Mouse (Mus musculus): ENCODE measurements around the gene Wdr46. TPM values are rescaled to one million over a fixed set of nuclear protein-coding genes. Genes with fewer than 3 reads are reported as not detected.
"Not testable (repeated sequence)": the region's sequence is repeated elsewhere in the genome, so short reads cannot be mapped to it uniquely, and the experiment has no call there.

Gene Wdr46
- polyA plus RNA-seq, 1 experiment: 6.7 TPM

DNA sequence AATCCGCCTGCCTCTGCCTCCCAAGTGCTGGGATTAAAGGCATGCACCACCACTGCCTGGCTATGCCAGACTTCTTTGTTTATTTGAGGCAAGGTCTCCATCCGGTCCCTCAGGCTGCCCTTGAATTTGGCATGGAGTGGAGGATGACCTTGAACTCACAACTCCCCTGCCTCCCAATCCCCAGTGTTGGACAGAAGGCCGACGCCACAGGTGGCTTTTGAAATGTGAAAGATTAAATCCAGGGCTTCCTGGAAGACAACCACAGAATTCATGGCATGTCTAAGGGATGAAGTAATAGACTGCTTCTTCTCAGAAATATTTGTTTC is 39.5 kb upstream of the Wdr46 start:
- Histone ChIP-seq H3K4me3 (replicated peaks) (no peak overlapping the region), H3K27me3 (ENCODE audit: control insufficient read depth) (no peaks in the 10 kb centered on the region), H3K9me3 (ENCODE audit: control insufficient read depth, low read length) (no peaks in the 10 kb centered on the region), H3K4me1 (ENCODE audit: control insufficient read depth) (peaks cover 71% of the 10 kb centered on the region), H3K36me3 (ENCODE audit: control insufficient read depth) (no peaks in the 10 kb centered on the region)
- no peak for TF ChIP-seq GATA1 (IDR thresholded peaks at IDR 0.05; ENCODE audit: low read length)

- no peaks in the 10 kb centered on the region for H3K9me3 ChIP-seq (ENCODE audit: control insufficient read depth, low read length)
- H3K36me3 ChIP-seq (ENCODE audit: control insufficient read depth): no peaks in the 10 kb centered on the region
- TF ChIP-seq TAL1 (IDR thresholded peaks at IDR 0.05; ENCODE audit: low read length) (no peak), GATA1 (IDR thresholded peaks at IDR 0.05; ENCODE audit: low read length) (no peak)
- H3K27me3 ChIP-seq (ENCODE audit: control insufficient read depth): no peaks in the 10 kb centered on the region
- peaks cover 72% of the 10 kb centered on the region for H3K4me1 ChIP-seq (ENCODE audit: control insufficient read depth)
- no peak overlapping the region for H3K4me3 ChIP-seq (replicated peaks)
Measured at GRCm38 (mm10) chr17:33901653-33902052, 38.8 kb upstream of the Wdr46 start.

- TF ChIP-seq GATA1 (IDR thresholded peaks at IDR 0.05; ENCODE audit: low read length): no peak
- TF ChIP-seq TAL1 (IDR thresholded peaks at IDR 0.05; ENCODE audit: low read length): no peak
- Histone ChIP-seq H3K9me3 (ENCODE audit: control insufficient read depth, low read length) (no peaks in the 10 kb centered on the region), H3K27me3 (ENCODE audit: control insufficient read depth) (no peaks in the 10 kb centered on the region), H3K4me1 (ENCODE audit: control insufficient read depth) (peaks cover 75% of the 10 kb centered on the region), H3K36me3 (ENCODE audit: control insufficient read depth) (no peaks in the 10 kb centered on the region), H3K4me3 (replicated peaks) (no peak overlapping the region)
Measured at GRCm38 (mm10) chr17:33902079-33902478, 38.4 kb upstream of the Wdr46 start.

DNA sequence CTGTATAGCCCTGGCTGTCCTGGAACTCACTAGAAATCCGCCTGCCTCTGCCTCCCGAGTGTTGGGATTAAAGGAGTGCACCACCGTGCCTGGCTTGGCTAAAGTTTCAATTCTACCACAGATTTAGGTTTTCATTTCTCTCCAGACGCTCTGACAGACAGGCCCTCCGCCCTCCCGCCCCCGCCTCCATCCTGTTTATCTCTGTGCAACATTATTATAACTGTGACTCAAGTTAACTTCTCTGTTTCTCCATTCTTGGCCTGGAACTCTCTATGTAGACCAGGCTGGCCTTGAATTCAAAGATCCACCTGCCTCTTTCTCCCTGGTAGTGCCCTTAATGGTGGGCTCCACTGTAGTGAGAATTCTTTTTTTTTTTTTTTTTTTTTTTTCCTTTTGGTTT is 38.0 kb upstream of the Wdr46 start:
- no peaks in the 10 kb centered on the region for H3K27me3 ChIP-seq (ENCODE audit: control insufficient read depth)
- H3K36me3 ChIP-seq (ENCODE audit: control insufficient read depth): no peaks in the 10 kb centered on the region
- no peaks in the 10 kb centered on the region for H3K9me3 ChIP-seq (ENCODE audit: control insufficient read depth, low read length)
- peaks cover 70% of the 10 kb centered on the region for H3K4me1 ChIP-seq (ENCODE audit: control insufficient read depth)
- TF ChIP-seq TAL1 (IDR thresholded peaks at IDR 0.05; ENCODE audit: low read length) (no peak), GATA1 (IDR thresholded peaks at IDR 0.05; ENCODE audit: low read length) (no peak)
- H3K4me3 ChIP-seq (replicated peaks): no peak overlapping the region

DNA sequence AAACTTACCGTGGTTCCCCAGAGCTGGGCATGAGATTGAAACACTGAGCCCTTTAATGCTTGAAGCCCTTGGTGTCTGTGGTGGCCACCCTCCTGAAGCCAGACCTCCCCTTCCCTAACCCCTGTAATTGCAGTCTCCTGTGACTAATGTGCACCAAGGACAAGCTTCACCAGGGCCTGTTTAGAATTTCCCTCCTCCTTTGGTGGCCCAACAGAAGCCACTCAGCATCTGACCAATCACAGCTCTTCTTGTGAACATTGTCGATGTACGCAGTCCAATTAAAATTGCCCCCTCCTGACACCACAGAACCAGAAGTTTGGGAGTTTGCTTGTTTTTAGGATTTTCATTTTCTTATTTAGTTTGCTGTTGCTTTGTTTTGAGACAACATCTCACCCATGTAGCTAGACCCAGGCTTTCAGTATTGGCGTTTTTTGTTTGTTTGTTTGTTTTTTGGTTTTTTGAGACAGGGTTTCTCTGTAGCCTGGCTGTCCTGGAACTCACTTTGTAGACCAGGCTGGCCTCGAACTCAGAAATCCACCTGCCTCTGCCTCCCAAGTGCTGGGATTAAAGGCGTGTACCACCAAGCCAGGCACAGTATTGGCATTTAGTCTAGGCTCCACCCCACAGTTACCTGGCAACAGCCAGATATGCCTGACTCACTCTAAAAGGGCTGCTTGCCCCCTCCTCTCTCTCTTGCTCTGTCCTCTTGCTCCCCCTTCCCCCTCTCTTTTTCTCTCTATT is 36.4 kb upstream of the Wdr46 start:
- H3K36me3 ChIP-seq (ENCODE audit: control insufficient read depth): not testable (repeated sequence)
- peaks cover 72% of the 10 kb centered on the region for H3K4me1 ChIP-seq (ENCODE audit: control insufficient read depth)

DNA sequence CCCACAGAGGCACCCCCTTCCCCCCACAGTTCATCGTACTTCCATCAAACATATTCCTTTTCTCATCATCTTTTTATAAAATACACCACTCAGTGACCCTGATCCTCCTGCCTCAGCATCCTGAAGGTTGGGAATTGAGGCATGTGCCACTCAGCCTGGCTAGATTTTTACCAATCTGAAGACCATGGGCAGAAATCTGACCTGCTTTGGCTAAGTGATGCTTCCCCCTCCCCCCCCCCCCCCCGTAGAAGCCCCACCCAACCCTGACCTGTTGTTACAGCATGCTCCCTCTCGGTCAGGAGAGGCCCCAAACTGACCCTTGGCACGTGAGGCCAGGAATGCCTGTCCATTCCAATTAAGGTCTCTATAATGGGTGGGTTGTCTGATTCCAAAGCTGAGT is 35.6 kb upstream of the Wdr46 start, which contains the start of gene Platr17:
TSS of gene Platr17 (plus strand) at position 301 of the 400 bp plus-strand sequence.
- not testable (repeated sequence) for H3K27me3 ChIP-seq (ENCODE audit: control insufficient read depth); H3K4me3 ChIP-seq (replicated peaks); H3K36me3 ChIP-seq (ENCODE audit: control insufficient read depth); H3K9me3 ChIP-seq (ENCODE audit: control insufficient read depth, low read length)
- peaks cover 71% of the 10 kb centered on the region for H3K4me1 ChIP-seq (ENCODE audit: control insufficient read depth)

More for the DNA sequence above, 36.4 kb upstream of the Wdr46 start:
- H3K27me3 ChIP-seq (ENCODE audit: control insufficient read depth); H3K4me3 ChIP-seq (replicated peaks); H3K9me3 ChIP-seq (ENCODE audit: control insufficient read depth, low read length): not testable (repeated sequence)

GRCm38 (mm10) chr17:33908331-33909076 is 32.0 kb upstream of the Wdr46 start:
- Histone ChIP-seq H3K4me3 (replicated peaks) (peak overlapping the region; percentile 84), H3K36me3 (ENCODE audit: control insufficient read depth) (peaks cover 31% of the 10 kb centered on the region), H3K9me3 (ENCODE audit: control insufficient read depth, low read length) (peaks cover 13% of the 10 kb centered on the region), H3K27me3 (ENCODE audit: control insufficient read depth) (no peaks in the 10 kb centered on the region), H3K4me1 (ENCODE audit: control insufficient read depth) (peaks cover 67% of the 10 kb centered on the region)
- TF ChIP-seq TAL1 (IDR thresholded peaks at IDR 0.05; ENCODE audit: low read length): no peak
- TF ChIP-seq GATA1 (IDR thresholded peaks at IDR 0.05; ENCODE audit: low read length): no peak

DNA sequence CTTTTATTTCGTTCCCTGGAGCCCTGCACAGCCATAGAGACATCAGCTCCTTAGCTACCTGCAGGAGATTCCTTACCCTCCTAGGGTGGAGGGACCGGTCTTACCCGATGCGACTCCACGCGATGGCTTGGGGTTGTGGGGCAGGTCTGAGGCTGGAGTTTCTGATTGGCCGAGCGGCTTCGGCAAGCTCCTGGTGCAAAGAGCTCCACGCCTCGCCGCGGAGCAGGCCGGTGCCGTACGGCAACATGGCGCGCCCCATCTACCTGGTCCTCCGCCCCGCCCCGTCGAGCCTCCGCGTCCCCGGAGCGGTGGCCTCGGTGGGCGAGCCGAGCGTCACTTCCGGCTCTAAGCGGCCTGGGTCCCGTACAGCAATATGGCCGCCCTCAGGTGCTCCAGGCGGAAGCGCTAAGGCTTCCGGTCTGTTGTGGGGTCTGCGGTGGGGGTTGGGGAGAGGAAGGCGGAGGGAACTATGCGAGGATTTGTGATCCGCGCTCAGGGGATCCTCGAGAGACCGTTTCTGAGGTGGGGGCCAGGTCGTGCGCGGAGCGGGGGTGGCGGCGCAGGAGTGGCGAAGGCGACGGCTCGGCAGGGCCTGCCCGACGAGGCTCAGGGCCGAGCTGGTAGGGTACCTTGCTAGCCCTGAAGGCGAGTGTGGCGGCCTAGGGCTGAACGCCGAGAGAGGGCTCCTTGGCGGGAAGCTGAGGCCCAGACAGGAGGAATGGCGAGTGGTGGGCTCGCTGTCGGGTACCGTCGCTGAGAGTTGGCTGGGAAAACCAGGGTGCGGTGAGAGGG is 31.2 kb upstream of the Wdr46 start, which contains the start of gene Daxx:
TSS of gene Daxx (plus strand) at position 338 of the 792 bp plus-strand sequence.
- Histone ChIP-seq H3K36me3 (ENCODE audit: control insufficient read depth) (peaks cover 38% of the 10 kb centered on the region), H3K4me1 (ENCODE audit: control insufficient read depth) (peaks cover 67% of the 10 kb centered on the region), H3K27me3 (ENCODE audit: control insufficient read depth) (no peaks in the 10 kb centered on the region), H3K9me3 (ENCODE audit: control insufficient read depth, low read length) (peaks cover 13% of the 10 kb centered on the region), H3K4me3 (replicated peaks) (peak within 1 kb of the TSS; percentile 84)
- no peak for TF ChIP-seq TAL1 (IDR thresholded peaks at IDR 0.05; ENCODE audit: low read length)
- TF ChIP-seq GATA1 (IDR thresholded peaks at IDR 0.05; ENCODE audit: low read length): no peak

DNA sequence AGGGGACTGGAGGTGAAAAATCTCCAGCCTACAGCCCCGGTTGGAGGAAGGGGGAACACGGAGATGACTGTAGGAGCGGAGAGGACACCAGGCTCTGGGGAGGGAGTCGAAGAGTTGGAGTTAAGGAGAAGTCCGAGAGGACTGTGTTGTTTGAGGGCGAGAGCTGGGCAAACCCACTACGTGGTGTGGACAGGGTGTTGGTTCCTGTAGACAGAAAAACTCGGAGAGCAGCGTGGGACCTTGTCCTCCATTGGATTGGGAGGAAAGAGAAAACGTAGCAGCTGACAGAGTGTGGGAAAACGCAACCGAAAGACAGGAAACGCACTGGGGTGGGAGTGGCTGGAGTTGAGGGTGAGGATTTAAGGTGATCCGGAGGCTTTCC is 30.6 kb upstream of the Wdr46 start:
- peaks cover 13% of the 10 kb centered on the region for H3K9me3 ChIP-seq (ENCODE audit: control insufficient read depth, low read length)
- H3K27me3 ChIP-seq (ENCODE audit: control insufficient read depth): no peaks in the 10 kb centered on the region
- H3K36me3 ChIP-seq (ENCODE audit: control insufficient read depth): peaks cover 44% of the 10 kb centered on the region
- TF ChIP-seq GATA1 (IDR thresholded peaks at IDR 0.05; ENCODE audit: low read length) (no peak), TAL1 (IDR thresholded peaks at IDR 0.05; ENCODE audit: low read length) (no peak)
- H3K4me3 ChIP-seq (replicated peaks): peak overlapping the region; percentile 84
- peaks cover 69% of the 10 kb centered on the region for H3K4me1 ChIP-seq (ENCODE audit: control insufficient read depth)
